Mouse (Mus musculus): ENCODE measurements at regions not wholly inside any gene's neighbourhood (a gene's known extent, or its start where the extent isn't known, plus 50 kb on each side); places are given as distances from the start of the nearest gene placed in this dataset.

DNA sequence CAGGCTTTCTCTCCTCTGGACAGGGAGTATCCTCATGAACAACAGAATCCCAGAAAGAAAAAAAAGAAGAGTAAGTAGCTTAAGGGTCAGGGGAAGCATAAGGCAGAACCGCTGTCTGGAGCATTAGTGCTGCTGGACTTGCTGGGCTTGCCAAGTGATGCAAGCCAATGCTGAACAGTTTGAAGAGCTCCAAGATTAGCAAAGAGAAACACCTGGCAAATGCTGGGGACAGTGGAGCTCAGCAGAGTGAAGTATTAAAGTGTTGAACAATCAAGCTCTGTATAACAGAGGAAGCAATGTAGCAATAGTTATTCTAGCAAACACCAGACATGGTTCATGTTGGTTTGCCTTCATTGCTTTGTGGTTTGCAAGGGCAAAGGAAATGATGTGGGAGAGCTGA, 1100.1 kb downstream of the Mrps31 start:
- no peak for TF ChIP-seq POLR2A (IDR thresholded peaks at IDR 0.05; ENCODE audit: extremely low read depth, insufficient read depth, low read length)
- TF ChIP-seq CTCF (IDR thresholded peaks at IDR 0.05; ENCODE audit: low read depth, low read length), result no peak

All from liver, adult 2 months (tissue).